Mouse (Mus musculus) kidney, adult 2 months (tissue): ENCODE measurements at regions not wholly inside any gene's neighbourhood (a gene's known extent, or its start where the extent isn't known, plus 50 kb on each side); places are given as distances from the start of the nearest gene placed in this dataset.

ENCODE experiments used
- DNase-seq: peaks from one replicate; pipeline ENCODE4 v3.0.0; 2021
- H3K27ac ChIP-seq: fragments of 200-500 bp; 2 replicates; pipeline ENCODE4 v1.5.1; 2012; ENCODE audit warnings: low read depth, low read length, control low read depth, inconsistent platforms; ENCODE audit not compliant: insufficient read depth
- H3K27me3 ChIP-seq: fragments of 200-500 bp; replicated peaks from 2 replicates; pipeline ENCODE4 v1.6.1; 2012; ENCODE audit warnings: mild to moderate bottlenecking, moderate library complexity, low read length, inconsistent platforms; ENCODE audit not compliant: control insufficient read depth, insufficient read depth
- H3K36me3 ChIP-seq: fragments of 200-500 bp; 2 replicates; pipeline ENCODE4 v1.6.1; 2012; ENCODE audit warnings: mild to moderate bottlenecking, moderate library complexity, low read length, inconsistent platforms; ENCODE audit not compliant: control insufficient read depth, insufficient read depth
- H3K4me1 ChIP-seq: fragments of 200-500 bp; 2 replicates; pipeline ENCODE4 v1.6.1; 2011; ENCODE audit warnings: low read length; ENCODE audit not compliant: control insufficient read depth, insufficient read depth
- H3K4me3 ChIP-seq: fragments of 200-500 bp; 2 replicates; pipeline ENCODE4 v1.5.1; 2011; ENCODE audit warnings: mild to moderate bottlenecking, low read depth, low read length, control low read depth; ENCODE audit not compliant: insufficient read depth
- CTCF ChIP-seq: fragments of 200-500 bp; conservative IDR thresholded peaks from 2 replicates; pipeline ENCODE4 v1.5.1; 2011; ENCODE audit warnings: low read depth, mild to moderate bottlenecking, control low read depth, low read length, moderate library complexity, mixed read lengths; ENCODE audit not compliant: insufficient read depth, insufficient read length
- POLR2A ChIP-seq: fragments of 200-500 bp; IDR thresholded peaks from one replicate; pipeline ENCODE4 v1.6.1; 2011; ENCODE audit warnings: low read depth, low read length, control low read depth
- WGBS: fragments of 180-500 bp; shearing (Covaris S2); methylation state at CpG from one replicate; pipeline ENCODE4 v1.1.7; 2018; 5-methylcytosine and 5-hydroxymethylcytosine counted together

- H3K4me1 ChIP-seq, result no peaks in the 10 kb centered on the region
- no peak overlapping the region for H3K4me3 ChIP-seq
- H3K27ac ChIP-seq, result no peak overlapping the region
- H3K36me3 ChIP-seq, result no peaks in the 10 kb centered on the region
- DNase-seq, result no peak
- no peak for TF ChIP-seq CTCF
- TF ChIP-seq POLR2A, result no peak
- H3K27me3 ChIP-seq, result no peaks in the 10 kb centered on the region
- 83% methylated on average over 6 of the region's 6 CpGs for WGBS
Measured at GRCm38 (mm10) chr2:178579571-178579970, 149.2 kb downstream of the Cdh26 start.

GRCm38 (mm10) chr2:178581306-178581705 lies 151.0 kb downstream of the Cdh26 start:
- TF ChIP-seq CTCF (no peak), POLR2A (no peak)
- DNase-seq, result peak; percentile 69
- H3K36me3 ChIP-seq, result no peaks in the 10 kb centered on the region
- 61% methylated on average over 12 of the region's 12 CpGs for WGBS
- no peak overlapping the region for H3K27ac ChIP-seq
- no peaks in the 10 kb centered on the region for H3K4me1 ChIP-seq
- no peaks in the 10 kb centered on the region for H3K27me3 ChIP-seq
- no peak overlapping the region for H3K4me3 ChIP-seq

GRCm38 (mm10) chr2:178584970-178585566 lies 154.7 kb downstream of the Cdh26 start:
- 93% methylated on average over 5 of the region's 5 CpGs for WGBS
- no peaks in the 10 kb centered on the region; the same call in 1 of the 2 replicates for H3K27me3 ChIP-seq
- no peak overlapping the region for H3K27ac ChIP-seq
- no peak overlapping the region for H3K4me3 ChIP-seq
- H3K36me3 ChIP-seq, result no peaks in the 10 kb centered on the region
- H3K4me1 ChIP-seq, result no peaks in the 10 kb centered on the region
- TF ChIP-seq CTCF (no peak), POLR2A (no peak)
- no peak for DNase-seq

GRCm38 (mm10) chr2:178587134-178587636 lies 156.9 kb downstream of the Cdh26 start:
- DNase-seq, result no peak
- Histone ChIP-seq H3K27me3 (no peaks in the 10 kb centered on the region; the same call in 1 of the 2 replicates), H3K4me1 (no peaks in the 10 kb centered on the region), H3K4me3 (no peak overlapping the region), H3K36me3 (no peaks in the 10 kb centered on the region), H3K27ac (no peak overlapping the region)
- 61% methylated on average over 7 of the region's 7 CpGs for WGBS
- TF ChIP-seq POLR2A (no peak), CTCF (no peak)

GRCm38 (mm10) chr2:178593743-178594142 lies 163.4 kb downstream of the Cdh26 start:
- H3K27ac ChIP-seq, result no peak overlapping the region
- H3K27me3 ChIP-seq, result no peaks in the 10 kb centered on the region
- no peak for DNase-seq
- H3K4me3 ChIP-seq, result no peak overlapping the region
- WGBS, result 76% methylated on average over 9 of the region's 9 CpGs
- no peaks in the 10 kb centered on the region for H3K4me1 ChIP-seq
- H3K36me3 ChIP-seq, result no peaks in the 10 kb centered on the region
- TF ChIP-seq POLR2A (no peak), CTCF (no peak)

GRCm38 (mm10) chr2:178594177-178594576 lies 163.8 kb downstream of the Cdh26 start:
- no peak overlapping the region for H3K27ac ChIP-seq
- H3K4me1 ChIP-seq, result no peaks in the 10 kb centered on the region
- no peak for DNase-seq
- no peaks in the 10 kb centered on the region for H3K36me3 ChIP-seq
- 15% methylated on average over 6 of the region's 6 CpGs for WGBS
- no peak overlapping the region for H3K4me3 ChIP-seq
- TF ChIP-seq CTCF (no peak), POLR2A (no peak)
- no peaks in the 10 kb centered on the region for H3K27me3 ChIP-seq

- no peak overlapping the region for H3K27ac ChIP-seq
- TF ChIP-seq CTCF (no peak), POLR2A (no peak)
- DNase-seq, result peak; percentile 30
- no peaks in the 10 kb centered on the region for H3K36me3 ChIP-seq
- no peaks in the 10 kb centered on the region for H3K27me3 ChIP-seq
- H3K4me1 ChIP-seq, result no peaks in the 10 kb centered on the region
- no peak overlapping the region for H3K4me3 ChIP-seq
- WGBS, result 37% methylated on average over 16 of the region's 16 CpGs
Measured at GRCm38 (mm10) chr2:178596312-178597083, 166.2 kb downstream of the Cdh26 start.
